Mouse (Mus musculus) layer of hippocampus, adult 2 months (tissue): ENCODE measurements at regions not wholly inside any gene's neighbourhood (a gene's known extent, or its start where the extent isn't known, plus 50 kb on each side); places are given as distances from the start of the nearest gene placed in this dataset.

Source experiments
- DNase-seq, 2 experiments: peaks; one replicate each; pipeline ENCODE4 v3.0.0; 2022; ENCODE audit warnings: low spot score in 2 of 2
- H3K27ac ChIP-seq: fragments of 200-600 bp; 2 replicates; pipeline ENCODE4 v1.8.1; 2022
- H3K4me3 ChIP-seq: fragments of 200-600 bp; 2 replicates; pipeline ENCODE4 v1.8.1; 2022; ENCODE audit warnings: mild to moderate bottlenecking
- CTCF ChIP-seq: fragments of 200-600 bp; conservative IDR thresholded peaks from 2 replicates; pipeline ENCODE4 v1.8.1; 2022; ENCODE audit warnings: antibody characterized with exemption, mild to moderate bottlenecking, moderate library complexity

GRCm38 (mm10) chr9:30191119-30191518, 228.2 kb upstream of the Ntm start:
- Histone ChIP-seq H3K27ac (no peak overlapping the region; the same call in 1 of the 2 replicates), H3K4me3 (no peak overlapping the region)
- peak; percentile 31 to 47 for DNase-seq
- no peak for TF ChIP-seq CTCF

GRCm38 (mm10) chr9:30191902-30192301, 229.0 kb upstream of the Ntm start:
- no peak overlapping the region; the same call in 1 of the 2 replicates for H3K27ac ChIP-seq
- H3K4me3 ChIP-seq = no peak overlapping the region
- no peak for TF ChIP-seq CTCF
- no peak for DNase-seq

GRCm38 (mm10) chr9:30194866-30195265, 231.9 kb upstream of the Ntm start:
- no peak for TF ChIP-seq CTCF
- no peak overlapping the region for H3K27ac ChIP-seq
- H3K4me3 ChIP-seq = no peak overlapping the region
- no peak for DNase-seq

GRCm38 (mm10) chr9:30202411-30202810, 224.5 kb upstream of the Snx19 start:
- no peak for DNase-seq
- Histone ChIP-seq H3K4me3 (no peak overlapping the region), H3K27ac (no peak overlapping the region)
- TF ChIP-seq CTCF = no peak

- Histone ChIP-seq H3K4me3 (no peak overlapping the region), H3K27ac (no peak overlapping the region)
- no peak for DNase-seq
- TF ChIP-seq CTCF = no peak
These were observed 219.3 kb upstream of the Snx19 start for GRCm38 (mm10) chr9:30207631-30208030.

- Histone ChIP-seq H3K4me3 (no peak overlapping the region), H3K27ac (no peak overlapping the region)
- DNase-seq = no peak
- no peak for TF ChIP-seq CTCF
These were observed 217.1 kb upstream of the Snx19 start for GRCm38 (mm10) chr9:30209806-30210205.

GRCm38 (mm10) chr9:30212471-30213075, 214.3 kb upstream of the Snx19 start:
- DNase-seq = peak; percentile 50 to 80
- peak overlapping the region; percentile 73 for H3K27ac ChIP-seq
- H3K4me3 ChIP-seq = no peak overlapping the region
- TF ChIP-seq CTCF = no peak

- Histone ChIP-seq H3K4me3 (no peak overlapping the region), H3K27ac (no peak overlapping the region)
- DNase-seq = peak; percentile 13 to 17
- TF ChIP-seq CTCF = no peak
These were observed 192.3 kb upstream of the Snx19 start for GRCm38 (mm10) chr9:30234501-30235163.

GRCm38 (mm10) chr9:30235791-30236190, 191.1 kb upstream of the Snx19 start:
- TF ChIP-seq CTCF = no peak
- Histone ChIP-seq H3K4me3 (no peak overlapping the region), H3K27ac (no peak overlapping the region)
- no peak for DNase-seq

- no peak for TF ChIP-seq CTCF
These were observed 184.8 kb upstream of the Snx19 start for GRCm38 (mm10) chr9:30242107-30242506.

GRCm38 (mm10) chr9:30264533-30265168, 162.3 kb upstream of the Snx19 start:
- peak; percentile 88 for TF ChIP-seq CTCF
- H3K4me3 ChIP-seq = no peak overlapping the region
- DNase-seq = peak; percentile 55 to 81
- no peak overlapping the region for H3K27ac ChIP-seq

More at GRCm38 (mm10) chr9:30242107-30242506, 184.8 kb upstream of the Snx19 start:
- H3K4me3 ChIP-seq = no peak overlapping the region
- DNase-seq = no peak
- no peak overlapping the region for H3K27ac ChIP-seq

GRCm38 (mm10) chr9:30271081-30271480, 155.8 kb upstream of the Snx19 start:
- no peak overlapping the region for H3K4me3 ChIP-seq
- no peak for DNase-seq
- no peak for TF ChIP-seq CTCF
- no peak overlapping the region for H3K27ac ChIP-seq

GRCm38 (mm10) chr9:30273836-30274235, 153.1 kb upstream of the Snx19 start:
- DNase-seq = no peak
- Histone ChIP-seq H3K27ac (no peak overlapping the region), H3K4me3 (no peak overlapping the region)
- TF ChIP-seq CTCF = no peak

GRCm38 (mm10) chr9:30278231-30278630, 148.7 kb upstream of the Snx19 start:
- no peak overlapping the region for H3K27ac ChIP-seq
- no peak for DNase-seq
- TF ChIP-seq CTCF = no peak
- no peak overlapping the region for H3K4me3 ChIP-seq
